Mouse (Mus musculus) left cerebral cortex, postnatal 10 days (tissue): ENCODE data around the gene Polr2a. TPM values are rescaled to one million over a fixed set of nuclear protein-coding genes. Genes with fewer than 3 reads are reported as not detected.

Source experiments
- DNase-seq, 2 experiments: peaks; one replicate each; pipeline ENCODE4 v3.0.0; 2021 to 2022; ENCODE audit warnings: low spot score in 2 of 2, mixed read lengths in 1 of 2; ENCODE audit errors: extremely low spot score in 1 of 2
- intact Hi-C: fragments of 180-260 bp; cut with DNase I; formaldehyde crosslinking; loops from one replicate; pipeline ENCODE4 v1.15.1; 2025
- total RNA-seq, 2 experiments: library from RNA; stranded (reverse); gene quantifications; 2 replicates each; pipeline ENCODE4 v1.2.3; 2021

The Polr2a gene
- total RNA-seq, 2 experiments from 2014 or later, result 52.1 to 52.9 TPM

DNA sequence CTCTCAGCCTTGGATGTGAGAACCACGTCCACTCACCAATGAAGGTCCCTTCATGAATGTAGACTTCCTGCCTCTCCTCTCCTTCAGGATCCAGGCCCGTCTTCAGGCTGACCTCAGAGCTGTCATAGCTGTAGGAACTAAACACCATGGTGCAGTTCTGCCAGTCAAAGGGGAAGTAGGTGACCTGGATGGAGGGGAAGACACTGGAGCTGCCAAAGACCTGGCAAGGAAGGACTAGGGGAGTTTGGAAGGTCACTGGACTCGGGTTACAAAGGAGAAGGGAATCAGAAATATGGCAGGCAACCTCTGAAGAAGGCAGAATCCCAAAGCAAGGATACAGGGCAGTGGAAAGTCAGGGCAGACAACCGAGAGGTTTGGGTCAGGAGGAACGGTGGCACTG lies 35.0 kb upstream of the Polr2a start:
- DNase-seq, result no peak
- intact Hi-C loops, result no loop called here

DNA sequence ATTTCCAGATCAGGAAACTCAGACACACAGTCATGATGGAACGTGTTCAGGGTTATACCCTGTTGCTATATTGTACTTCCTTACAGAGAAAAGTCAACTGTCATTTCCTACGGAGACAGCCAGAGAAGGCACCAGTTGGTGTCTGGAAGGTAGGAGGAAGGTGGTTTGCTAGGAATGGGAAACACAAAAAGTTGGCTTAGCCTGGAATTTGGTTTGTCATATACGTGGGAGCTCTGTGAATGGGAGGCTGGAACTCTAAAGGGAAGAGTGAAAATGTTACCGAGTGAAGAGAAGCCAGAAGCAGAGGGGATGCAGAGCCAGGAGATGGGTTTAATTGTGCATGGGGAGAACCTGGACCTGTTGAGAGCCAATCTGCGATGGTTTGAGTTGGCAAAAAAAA lies 33.0 kb upstream of the Polr2a start:
- DNase-seq, result no peak
- intact Hi-C loops, result no loop called here

DNA sequence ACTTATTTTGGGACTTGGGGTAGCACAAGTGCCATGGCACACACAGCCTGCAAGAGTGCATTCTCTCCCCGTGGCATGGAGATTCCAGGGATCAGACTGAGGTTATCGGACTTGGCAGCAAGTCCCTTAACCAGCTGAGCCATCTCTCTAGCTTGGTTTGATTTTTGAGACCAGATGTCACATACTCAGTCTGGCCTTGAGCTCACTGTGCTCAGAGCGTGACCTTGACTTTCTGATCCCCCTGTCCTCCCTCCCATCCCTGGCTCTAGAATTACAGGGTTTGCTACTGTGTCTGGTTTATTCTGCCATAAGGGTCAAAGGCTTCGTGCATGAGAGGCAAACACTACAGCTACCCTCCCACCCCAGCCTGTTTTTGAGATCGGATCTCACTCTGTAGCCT lies 31.0 kb upstream of the Polr2a start:
- no peak for DNase-seq
- intact Hi-C loops, result no loop called here

DNA sequence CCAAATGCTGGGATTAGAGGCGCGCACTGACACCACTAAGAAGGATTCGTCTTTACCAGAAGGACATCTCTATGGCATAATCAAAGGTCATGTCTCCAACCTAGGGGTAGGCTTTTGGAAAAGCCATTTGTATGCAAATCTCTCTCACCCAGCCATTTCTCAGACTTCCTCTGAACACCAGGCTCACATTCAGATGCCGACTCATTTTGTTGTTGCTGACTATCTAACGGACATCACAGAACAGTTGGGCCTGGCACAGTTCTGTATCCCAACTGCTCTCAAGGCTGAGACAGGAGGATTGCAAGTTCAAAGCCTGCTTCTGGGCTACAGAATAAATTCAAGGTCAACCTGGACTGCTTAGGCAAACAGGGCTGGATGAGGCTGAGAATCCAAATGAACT lies 28.9 kb upstream of the Polr2a start:
- intact Hi-C loops, result no loop called here
- no peak for DNase-seq

DNA sequence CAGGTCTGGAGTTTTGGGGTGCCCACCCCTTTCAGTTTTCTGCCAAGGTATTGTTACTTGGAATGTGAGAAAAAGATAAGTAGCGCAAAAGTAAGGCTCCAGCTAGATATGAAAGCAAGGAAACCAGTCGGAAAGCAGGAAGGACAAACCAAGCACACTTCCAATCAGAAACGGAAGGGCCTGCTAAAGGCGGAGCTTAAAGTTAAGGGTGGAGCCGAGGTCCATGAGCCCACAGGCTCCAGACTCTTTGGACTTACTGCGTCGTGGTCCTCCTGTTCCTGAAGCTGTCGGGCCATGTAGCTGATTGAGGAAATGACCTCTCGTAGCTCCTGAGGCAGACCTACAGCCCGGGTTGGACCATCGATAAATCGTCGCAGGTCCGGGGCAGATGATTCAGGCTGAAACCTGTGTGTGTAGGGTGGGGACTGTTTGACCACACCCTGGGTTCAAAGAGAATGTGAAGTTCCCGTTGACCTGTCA lies 26.4 kb upstream of the Polr2a start:
- intact Hi-C loops, result no loop called here
- DNase-seq, result no peak

DNA sequence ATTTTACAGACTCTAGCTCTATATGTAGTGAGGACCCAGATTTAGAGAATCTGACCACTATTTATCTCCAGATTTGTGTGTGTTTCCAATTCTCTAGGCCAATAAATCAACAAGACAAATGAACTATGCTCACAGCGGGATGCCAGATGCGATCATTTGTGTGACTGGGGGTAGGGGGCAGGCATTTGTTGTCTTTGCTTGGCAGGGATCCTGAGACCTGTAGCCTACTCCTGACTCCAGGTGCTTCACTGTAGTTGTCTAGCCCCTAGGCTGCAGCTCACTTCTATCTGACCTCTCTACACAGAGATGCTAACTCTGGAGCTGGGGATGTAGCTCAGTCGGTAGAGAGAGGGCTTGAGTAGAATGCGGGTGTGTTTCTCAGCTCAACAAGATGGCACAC lies 23.4 kb upstream of the Polr2a start:
- no peak for DNase-seq

DNA sequence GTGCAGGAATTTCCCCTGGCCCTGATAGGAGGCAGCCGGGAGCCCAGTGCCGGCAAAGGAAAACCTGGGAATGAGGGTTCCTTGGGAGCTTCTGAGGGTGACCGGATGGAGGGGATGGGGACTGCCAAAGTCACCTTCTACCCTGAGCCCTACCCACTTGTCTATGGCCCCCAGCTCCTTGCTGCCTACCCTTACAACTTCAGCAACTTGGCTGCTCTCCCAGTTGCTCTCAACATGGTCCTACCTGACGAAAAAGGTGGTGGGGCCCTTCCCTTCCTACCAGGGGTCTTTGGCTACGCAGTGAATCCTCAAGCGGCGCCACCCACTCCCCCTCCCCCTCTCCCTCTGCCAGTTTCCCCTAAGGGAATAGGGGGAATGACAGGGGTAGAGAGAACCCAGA lies 20.5 kb upstream of the Polr2a start:
- DNase-seq, result no peak
- intact Hi-C loops, result no loop called here

More for the DNA sequence above, 23.4 kb upstream of the Polr2a start:
- intact Hi-C loops, result no loop called here

DNA sequence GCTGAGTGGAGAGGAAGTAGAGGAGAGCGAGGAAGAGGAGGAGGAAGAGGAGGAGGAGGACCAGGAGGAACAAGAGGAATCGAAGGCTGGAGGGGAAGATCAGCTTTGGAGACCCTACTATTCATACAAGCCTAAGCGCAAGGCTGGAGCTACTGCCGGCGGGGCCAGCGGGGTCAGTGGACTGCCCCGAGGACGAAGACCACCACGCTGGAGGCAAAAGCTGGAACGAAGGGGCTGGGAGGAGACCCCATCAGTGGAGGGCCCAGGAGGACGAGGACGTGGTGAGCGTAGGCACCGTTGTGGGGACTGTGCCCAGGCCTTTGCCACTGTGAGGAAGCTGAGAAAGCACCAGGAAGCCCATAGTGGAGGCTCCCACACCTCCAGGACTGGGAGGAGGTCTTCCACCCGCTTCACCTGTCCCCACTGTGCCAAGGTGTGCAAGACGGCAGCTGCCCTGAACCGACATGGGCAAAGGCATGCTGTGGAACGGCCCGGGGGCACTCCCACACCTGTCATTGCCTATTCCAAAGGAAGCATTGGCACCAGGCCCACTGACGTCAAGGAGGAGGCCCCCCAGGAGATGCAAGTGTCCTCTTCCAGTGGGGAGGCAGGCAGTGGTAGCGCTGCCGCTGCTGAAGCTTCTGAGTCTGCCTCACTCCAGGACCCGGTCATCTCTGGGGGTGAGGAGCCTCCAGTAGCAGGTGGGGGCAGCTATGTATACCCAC lies 20.0 kb upstream of the Polr2a start:
- peak in 1 of 2 experiments; percentile 60 for DNase-seq
- intact Hi-C loops, result no loop called here

DNA sequence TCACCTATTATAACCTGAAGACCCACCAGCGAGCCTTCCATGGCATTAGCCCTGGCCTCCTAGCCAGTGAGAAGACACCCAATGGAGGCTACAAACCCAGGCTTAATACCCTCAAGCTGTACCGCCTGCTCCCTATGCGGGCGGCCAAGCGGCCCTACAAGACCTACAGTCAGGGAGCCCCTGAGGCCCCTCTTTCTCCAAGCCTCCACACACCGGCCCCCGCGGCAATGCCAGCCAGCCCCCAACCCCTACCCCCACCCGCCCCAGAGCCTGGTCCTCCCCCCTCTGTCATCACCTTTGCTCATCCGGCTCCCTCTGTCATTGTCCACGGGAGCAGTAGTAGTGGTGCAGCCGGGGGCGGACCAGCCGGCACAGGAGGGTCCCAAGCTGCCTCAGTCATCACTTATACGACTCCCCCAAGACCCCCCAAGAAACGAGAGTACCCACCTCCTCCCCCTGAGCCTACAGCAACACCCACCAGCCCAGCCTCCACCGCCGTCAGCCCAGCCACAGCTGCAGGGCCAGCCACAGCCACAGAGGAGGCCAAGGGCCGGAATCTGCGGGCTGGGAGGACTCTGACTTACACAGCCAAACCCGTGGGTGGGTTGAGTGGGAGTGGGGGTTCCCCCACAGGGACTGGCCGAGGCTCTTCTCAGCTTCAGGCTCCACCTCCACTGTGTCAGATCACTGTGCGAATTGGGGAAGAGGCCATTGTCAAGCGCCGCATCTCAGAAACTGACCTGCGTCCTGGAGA lies 19.2 kb upstream of the Polr2a start:
- intact Hi-C loops, result no loop called here
- DNase-seq, result no peak

DNA sequence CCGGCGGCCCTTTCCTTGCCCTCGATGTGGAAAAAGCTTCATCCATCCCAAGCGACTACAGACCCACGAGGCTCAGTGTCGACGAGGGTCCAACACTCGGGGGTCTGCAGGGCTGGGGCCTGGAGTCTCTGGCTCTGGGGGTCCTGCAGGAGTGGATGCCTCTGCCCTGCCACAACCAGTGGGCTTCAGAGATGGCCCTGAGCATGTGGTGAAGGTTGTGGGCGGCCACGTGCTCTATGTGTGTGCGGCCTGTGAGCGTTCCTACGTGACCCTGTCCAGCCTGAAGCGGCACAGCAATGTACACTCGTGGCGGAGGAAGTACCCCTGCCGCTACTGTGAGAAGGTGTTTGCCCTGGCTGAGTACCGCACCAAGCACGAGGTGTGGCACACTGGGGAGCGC lies 18.1 kb upstream of the Polr2a start:
- intact Hi-C loops, result no loop called here
- DNase-seq, result no peak

DNA sequence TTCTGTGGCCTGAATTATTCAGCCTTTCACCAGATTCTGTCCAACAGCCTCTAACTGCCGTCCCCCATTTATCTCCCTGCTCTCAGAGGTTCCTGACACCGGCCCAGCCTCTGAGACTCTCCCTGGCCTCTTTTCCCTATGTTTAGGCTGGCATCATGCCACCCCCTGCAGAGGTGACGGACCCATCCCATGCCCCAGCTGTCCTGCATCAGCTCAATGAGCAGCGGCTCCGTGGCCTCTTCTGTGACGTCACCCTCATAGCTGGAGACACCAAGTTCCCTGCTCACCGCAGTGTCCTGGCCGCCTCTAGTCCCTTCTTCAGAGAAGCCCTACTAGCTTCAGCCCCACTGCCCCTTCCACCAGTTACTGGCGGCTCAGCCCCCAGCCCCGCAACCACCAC lies 17.3 kb upstream of the Polr2a start:
- intact Hi-C loops, result no loop called here
- peak in 1 of 2 experiments; percentile 60 for DNase-seq

DNA sequence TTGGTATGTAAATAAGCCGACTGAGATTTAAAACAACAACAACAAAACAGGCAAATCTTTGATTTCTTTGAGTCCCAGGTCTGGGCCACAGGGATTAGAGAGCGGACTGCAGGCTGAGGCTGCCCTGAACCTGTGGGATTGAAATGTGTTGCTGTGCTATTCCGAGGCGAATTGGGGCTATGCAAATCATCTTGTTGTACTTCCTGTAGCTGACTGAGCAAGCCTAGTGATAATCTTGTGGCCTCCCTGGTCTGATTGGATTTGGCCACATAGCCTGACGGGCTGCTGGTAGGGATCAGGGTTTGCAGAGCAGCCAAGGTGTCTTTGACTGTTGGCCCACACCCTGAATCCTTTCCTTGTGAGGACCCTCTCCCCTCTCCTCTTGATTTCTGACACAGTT lies 16.5 kb upstream of the Polr2a start:
- intact Hi-C loops, result no loop called here
- DNase-seq, result no peak

DNA sequence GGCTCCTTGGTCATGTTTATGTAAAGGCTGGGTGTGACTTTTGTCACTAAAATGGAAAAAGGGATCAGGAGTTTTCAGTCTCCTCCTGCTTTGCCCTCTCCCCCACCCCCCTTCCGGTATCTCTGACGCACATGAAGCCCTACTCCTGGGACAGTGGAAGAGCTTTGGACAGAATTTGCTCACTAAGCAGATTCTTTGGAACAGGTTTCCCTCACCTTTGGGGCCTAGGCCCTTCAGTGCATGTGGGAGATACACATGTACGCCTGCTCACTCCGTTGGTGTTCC lies 9.1 kb upstream of the Polr2a start:
- intact Hi-C loops, result no loop called here
- DNase-seq, result no peak

DNA sequence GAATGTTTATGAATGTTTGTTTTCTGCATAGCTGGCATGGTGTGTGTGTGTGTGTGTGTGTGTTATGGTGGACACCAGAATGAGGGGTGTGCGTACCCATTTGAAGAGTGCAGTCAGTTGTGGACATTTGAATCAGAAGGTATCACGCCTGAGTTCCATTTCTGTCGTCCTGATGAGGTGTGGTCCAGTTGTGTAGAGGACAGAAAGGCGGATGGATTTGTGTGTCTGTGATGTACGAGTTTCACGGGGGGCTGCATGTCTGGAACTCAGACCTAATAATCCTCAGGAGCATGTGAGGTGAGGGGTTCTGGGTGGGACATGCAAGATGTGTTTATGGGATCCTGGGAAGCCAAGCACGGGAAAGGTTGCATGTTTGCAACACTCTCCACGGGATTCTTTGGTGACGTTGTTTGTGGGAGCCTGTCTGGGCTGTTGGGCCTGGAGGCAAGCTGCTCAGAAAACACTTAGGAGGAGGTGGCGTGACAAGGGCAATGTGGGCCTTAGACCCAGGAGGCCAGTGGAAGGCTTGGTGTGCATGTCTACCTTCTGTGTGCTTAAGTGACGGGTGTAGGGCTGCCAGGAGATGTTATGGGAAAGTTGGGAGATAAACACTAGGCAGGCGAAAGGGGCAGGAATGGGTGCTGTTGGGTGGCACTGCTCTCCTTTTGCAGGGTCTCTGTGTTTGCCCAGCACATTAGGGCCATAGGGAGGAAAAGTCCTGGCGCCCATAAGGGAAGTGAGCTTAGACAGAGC lies 8.6 kb upstream of the Polr2a start:
- no peak for DNase-seq
- intact Hi-C loops, result no loop called here

DNA sequence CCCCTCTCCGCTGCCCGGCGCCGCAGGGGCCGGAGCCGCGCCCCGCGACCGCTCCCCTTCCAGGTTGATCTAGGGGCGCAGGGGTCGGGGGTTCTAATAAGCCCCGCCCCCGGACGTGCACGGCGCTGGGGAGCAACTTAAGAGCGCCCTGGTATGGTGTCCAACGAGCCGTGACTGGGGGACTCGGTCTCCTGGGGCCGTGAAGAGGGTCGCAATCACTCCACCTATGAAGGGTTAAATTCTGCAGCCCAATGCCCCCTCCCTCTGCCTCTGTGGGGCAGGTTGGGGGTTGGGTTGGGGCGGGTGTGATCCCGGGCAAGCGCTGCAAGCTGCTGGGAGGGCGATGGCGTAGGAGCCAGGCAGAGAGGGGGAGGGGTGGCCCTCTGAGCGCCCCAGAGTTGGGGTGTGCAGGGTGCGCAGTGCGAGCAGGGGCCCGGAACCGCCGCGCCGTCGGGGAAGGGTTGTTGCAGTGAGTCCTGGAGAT lies 7.7 kb upstream of the Polr2a start:
- DNase-seq, result peak; percentile 59 to 87
- intact Hi-C loops, result no loop called here

DNA sequence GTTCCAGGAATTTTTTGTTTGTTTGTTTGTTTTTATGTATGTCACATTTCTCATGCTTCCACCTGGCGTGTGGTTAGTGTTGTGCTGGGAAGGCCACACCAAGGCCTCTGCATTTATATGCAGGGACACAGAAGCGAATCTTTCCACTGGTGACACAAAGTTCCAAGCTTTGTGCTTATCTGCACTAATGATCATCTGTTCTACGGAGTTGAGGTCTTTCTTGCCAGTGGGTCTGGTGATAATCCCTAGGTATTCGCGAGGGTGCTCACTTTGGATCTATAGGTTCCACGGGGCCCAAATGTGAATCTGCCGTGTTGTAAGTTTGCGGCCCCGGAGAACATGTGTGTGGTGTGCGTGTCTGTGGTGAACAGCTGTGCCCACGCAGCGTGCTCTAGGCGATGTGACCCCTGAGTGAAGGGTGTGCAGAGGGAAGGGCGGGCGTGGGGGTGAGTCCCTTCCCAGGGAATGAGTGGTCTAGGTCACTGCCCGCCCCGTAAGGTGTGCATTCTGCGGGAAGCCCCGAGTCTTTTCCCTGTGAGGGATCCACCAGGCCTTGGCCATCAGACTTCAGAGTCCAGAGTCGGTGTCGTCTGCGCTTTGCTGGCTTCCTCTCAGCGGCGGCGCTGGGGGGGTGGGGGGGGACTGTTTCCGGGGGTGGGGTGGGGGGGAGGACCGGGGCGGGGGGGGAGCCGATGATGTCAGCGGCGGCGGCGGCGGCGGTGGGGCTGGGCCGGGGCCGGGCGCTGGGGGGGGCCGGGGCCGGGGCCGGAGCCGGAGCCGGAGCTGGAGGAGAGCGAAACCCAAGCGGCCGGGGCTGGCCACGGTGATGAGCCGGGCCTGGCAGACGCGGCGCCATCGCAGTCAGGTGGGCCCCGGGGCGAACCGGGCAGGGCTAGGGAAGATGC lies 7.0 kb upstream of the Polr2a start, which contains the start of gene Zbtb4:
Gene Zbtb4 (plus strand): TSS at position 692 of the 905 bp plus-strand sequence.
- DNase-seq, result no peak
- intact Hi-C loops, result no loop called here

DNA sequence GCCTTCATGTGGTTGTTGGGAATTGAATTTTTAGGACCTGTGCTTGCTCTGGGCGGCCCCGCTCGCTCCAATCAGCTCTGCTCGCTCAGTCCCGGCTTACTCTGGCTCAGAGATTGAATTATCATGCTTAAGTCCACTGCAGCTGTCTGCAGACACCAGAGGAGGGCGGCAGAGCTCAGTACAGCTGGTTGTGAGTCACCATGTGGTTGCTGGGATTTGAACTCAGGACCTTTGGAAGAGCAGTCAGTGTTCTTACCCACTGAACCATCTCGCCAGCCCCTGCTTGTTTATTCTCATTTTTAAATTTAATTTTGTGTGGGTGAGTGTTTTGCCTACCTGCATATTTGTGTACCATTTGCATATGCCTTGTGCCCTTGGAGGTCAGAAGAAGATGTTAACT lies 5.1 kb upstream of the Polr2a start:
- intact Hi-C loops, result no loop called here
- no peak for DNase-seq

DNA sequence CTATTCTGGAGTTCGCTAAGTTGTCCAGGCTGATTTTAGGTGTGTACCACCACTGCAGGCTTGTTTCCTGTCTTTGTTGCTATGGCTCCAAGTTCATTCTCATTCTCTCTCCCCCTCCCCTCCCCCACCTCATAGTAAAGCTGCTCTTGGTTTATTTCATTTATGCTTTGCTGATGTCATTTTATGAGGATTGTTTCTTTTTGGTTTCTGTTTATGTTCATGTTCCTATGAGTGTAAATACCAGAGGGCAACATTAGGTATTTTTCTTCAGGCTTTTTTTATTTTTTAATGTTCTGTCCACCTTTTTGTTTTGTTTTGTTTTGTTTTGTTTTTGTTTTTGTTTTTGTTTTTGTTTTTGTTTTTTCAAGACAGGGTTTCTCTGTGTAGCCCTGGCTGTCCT lies 3.4 kb upstream of the Polr2a start, which contains the start of gene Slc35g3:
Gene Slc35g3 (minus strand): TSS at position 101 of the 400 bp plus-strand sequence.
- DNase-seq, result no peak
- intact Hi-C loops, result no loop called here

DNA sequence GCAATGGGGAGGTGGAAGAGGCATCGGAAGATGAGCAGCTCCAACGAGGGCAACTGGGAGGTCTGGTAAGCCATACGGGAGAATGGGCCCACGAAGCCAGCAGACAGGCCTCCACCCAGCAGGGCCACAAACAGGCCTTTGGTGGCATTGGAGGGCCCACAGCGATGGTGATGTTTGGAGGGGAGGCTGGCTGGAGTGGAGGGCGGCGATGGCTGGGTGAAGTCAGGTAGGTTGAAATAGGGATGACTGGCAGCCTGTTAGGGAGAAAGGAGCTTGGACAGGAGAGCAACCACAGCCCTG lies 2.4 kb upstream of the Polr2a start:
- intact Hi-C loops, result no loop called here

More for the DNA sequence above, 2.4 kb upstream of the Polr2a start:
- DNase-seq, result no peak
